Mouse (Mus musculus) olfactory bulb, adult 2 months (tissue): ENCODE measurements around the gene Flot2.

ENCODE experiments used
- CTCF ChIP-seq: fragments of 200-500 bp; IDR thresholded peaks from 2 replicates; pipeline ENCODE4 v1.5.1; 2012; ENCODE audit warnings: low read depth, mild to moderate bottlenecking, low read length, moderate library complexity; ENCODE audit not compliant: insufficient read depth
- POLR2A ChIP-seq: fragments of 200-500 bp; IDR thresholded peaks from 2 replicates; pipeline ENCODE4 v1.6.1; 2012; ENCODE audit warnings: mild to moderate bottlenecking, low read depth, low read length, moderate library complexity; ENCODE audit not compliant: insufficient read depth

- no peak for TF ChIP-seq CTCF
- no peak for TF ChIP-seq POLR2A
These were observed 940 bp upstream of the Flot2 start for GRCm38 (mm10) chr11:78036791-78037190.
